Mouse (Mus musculus): ENCODE results near the gene Tomm20.
"Not testable (repeated sequence)": the region's sequence is repeated elsewhere in the genome, so short reads cannot be mapped to it uniquely, and the experiment has no call there.

The Tomm20 gene

DNA sequence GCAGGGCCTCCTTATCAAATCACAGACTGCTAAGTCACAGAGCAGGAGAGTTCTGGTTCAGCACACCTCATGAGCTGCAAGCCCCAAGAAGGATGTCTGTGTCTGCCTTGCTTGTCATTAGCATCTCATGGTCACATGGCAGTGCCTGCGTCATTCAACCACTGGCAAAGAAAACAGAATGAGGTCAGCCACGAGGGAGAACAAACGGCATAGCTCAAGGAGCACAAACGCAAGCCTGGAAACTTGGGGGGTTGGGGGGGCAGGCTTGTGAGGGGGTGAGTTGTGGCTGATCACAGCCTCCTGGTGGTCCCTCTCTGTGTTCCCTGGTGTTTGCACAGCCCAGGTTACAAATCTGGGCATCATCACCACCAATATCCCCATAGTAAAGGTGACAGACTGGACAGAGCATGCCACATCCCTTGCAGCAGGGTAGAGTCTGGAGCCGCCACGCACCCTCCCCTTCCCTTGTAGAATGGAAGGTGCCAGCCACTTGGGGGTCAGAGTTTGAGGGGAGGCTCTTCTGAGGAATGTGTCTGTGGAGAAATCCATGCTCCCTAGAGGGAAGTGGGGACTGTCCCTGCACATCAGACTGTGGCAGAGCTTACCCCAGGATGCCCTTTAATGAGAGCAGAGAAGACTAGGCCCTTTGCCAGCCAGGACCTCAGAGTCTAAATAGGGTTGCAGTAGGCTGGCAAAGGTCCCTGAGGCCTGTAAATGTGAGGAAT lies 61.3 kb downstream of the Tomm20 start:
- DNase-seq (ENCODE audit: low read depth, low spot score) = no peak

DNA sequence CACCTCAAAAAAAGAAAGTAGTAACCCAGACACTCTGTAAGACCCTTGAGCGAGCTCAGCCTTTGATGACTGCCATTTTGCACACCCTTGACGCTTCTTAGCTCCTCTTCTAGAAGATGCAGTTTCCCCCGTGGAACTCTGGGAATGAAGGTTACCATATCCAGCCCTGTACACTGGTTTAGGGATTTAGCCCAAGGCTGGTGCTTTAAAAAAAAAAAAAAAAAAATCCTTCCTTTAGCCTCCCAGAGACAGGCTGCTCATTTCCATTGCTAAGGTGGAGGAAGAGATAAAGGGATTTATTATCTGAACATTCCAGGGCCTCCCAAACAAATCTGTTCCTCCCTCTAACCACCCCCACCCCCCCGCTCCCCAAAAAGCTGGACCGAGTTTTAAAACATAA lies 61.9 kb downstream of the Tomm20 start:
- DNase-seq (ENCODE audit: low read depth, low spot score) = no peak

DNA sequence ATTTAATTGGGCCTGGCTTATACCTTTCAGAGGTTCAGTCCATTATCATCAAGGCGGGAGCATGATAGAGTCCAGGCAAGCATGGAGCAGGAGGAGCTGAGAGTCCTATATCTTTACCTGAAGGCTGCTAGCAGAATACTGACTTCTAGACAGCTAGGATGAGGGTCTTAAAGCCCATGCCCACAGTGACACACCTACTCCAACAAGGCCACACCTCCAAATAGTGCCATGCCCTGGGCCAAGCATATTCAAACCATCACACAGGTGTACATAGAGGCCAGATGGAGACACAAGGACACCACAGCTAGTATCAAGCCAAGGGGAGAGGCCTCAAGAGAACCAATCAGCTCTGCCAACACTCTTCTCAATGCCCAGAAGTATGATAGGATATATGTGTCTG lies 63.1 kb downstream of the Tomm20 start:
- not testable (repeated sequence) for DNase-seq (ENCODE audit: low read depth, low spot score)

DNA sequence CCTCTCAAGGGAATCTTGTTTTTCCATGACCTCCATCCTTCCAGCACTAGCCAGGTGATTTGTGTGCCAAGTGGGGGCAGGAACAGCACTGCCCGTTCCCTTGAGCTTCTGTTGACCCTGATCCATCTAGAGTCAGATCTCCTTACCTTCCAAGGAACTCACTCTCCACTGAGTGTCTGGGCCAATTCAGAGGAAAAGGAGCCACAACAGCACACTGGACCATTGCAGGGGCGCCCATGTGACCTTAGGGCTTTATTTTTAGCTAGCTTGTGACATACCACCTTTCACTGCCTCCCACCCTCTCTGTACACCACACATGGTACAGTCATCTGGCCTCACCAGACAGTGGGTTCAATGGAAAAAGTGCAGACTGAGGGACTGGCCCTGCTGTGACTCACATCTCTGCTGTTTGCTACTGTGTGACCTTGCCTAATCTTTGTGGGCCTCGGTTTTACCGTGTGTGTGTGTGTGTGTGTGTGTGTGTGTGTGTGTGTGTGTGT lies 64.0 kb downstream of the Tomm20 start:
- no peak for DNase-seq (ENCODE audit: low read depth, low spot score)

Measured in retina, adult 2 months (tissue).